Mouse (Mus musculus): ENCODE data around the gene Hcrt.
"Not testable (repeated sequence)": the region's sequence is repeated elsewhere in the genome, so short reads cannot be mapped to it uniquely, and the experiment has no call there.

Hcrt gene

DNA sequence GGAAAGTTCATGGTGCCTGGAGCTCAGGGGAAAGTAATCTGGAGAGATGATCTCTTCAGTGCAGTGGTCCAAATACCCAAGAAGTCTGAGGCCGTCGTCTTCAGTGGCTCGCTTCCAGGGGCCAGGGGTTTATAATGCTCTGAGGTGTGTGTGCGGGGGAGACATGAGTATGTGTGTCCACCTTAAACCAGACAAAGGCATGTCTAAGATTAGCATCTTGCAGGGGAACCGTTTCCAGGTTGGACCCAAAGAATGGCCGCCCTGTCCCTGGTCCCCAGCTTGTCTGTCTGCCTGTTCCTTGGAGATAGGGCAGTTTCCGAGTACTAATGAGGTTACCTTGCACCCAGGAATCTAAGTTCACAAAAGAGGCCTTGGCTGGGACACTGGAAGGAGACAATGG is at the start of gene Hcrt:
TSS of gene Hcrt (minus strand) at position 101 of the 400 bp plus-strand sequence.
- in situ Hi-C loops (cut with MboI, MseI) = no loop called here

DNA sequence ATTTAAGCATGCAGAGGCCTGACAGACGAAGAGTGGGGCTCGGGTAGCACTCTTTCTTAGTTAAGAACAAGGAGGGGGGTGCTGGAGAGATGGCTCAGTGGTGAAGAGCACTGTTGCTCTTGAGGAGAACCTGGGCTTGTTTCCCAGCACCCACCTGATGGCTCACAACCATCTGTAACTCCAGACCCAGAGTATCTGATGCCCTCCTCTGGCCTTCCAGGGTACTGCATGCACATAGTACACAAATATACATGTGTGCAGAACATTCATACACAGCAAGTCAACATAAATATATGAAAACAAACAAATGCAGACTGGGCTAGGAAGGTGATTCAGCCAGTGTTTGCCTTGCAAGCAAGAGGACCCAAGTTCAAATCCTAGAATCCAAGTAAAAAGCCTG is 48.4 kb upstream of the Hcrt start:
- in situ Hi-C loops (cut with MboI, MseI) = no loop called here

DNA sequence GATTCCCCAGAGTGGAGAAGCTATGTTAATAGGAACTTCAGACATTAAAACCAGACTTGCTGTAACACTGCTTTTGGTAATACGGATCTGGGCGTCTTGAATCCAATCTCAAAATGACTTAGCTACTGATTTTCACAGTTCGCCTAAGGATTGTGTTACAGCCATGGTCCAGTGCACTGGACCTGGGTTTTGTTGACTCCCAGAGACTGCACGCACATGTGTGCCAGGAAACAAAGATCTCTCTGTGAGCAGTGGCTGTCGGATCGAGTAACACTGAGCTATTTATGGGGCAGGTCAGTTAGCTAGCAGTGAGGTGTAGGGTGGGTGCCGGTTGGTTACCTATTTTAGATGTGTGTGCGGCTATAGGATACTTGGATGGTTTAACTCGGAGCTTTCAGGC is 47.8 kb upstream of the Hcrt start:
- in situ Hi-C loops (cut with MboI, MseI) = no loop called here

DNA sequence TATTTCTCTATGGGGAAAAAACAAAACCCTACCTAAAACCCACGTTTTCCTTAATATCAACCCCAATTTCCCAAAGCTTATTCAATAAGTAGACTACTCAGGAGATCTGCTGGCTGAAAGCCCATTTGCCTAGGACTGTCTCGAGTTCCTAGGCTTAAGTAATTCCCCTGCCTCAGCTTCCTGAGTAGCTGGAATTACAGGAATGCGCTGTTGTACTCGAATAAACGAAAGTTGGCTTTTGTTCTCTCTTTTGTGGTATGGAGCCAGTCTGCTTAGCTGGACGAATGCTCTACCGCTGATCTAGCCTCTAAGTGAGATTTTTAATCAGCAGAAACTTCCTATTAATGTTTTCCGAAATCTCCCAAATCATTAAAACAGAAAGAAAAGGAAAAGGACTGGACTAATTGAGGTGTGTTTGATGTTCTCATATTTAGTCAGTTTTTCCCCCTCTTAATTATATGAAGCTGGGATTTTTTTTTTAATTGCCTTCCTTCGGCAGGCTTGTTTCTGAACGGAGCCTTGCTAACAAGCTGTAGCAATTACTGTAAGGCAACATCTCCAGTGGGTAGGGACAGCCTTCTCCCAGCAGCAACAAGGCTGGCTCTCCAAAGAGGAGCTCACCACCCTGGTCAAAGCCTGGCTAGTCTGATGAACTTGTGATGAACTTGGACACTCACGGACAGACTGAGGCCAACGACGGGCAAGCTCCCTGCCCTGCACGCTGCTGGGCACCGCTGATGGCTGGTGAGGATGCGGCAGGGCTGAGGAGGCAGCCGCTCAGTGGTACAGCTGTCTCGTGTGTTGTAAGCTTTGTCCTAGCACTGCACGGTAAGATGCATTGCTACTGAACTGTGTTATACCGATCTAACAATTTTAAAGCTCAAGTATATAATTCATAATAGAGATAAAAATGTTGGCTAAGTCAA is 43.9 kb upstream of the Hcrt start:
- in situ Hi-C loops (cut with MboI, MseI) = no loop called here

DNA sequence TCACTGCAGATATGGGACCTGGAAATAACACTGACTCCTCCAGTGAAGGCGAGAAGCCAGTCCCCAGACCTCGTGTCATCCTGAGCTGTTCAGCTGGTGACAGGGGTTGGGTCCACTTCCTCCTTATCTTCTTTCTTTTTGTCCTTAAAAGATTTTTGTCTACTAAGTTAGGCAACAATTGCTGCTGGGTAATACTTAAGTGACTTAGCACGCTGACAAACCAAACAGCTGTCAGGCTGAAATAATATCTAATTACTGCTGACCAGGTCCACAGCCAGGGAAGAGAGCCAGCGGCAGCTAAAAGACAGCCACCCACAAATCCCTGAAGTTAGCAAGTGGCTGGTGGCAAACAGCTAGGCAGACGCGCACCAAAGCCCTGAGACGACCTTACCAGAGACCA is 42.8 kb upstream of the Hcrt start:
- in situ Hi-C loops (cut with MboI, MseI) = no loop called here

DNA sequence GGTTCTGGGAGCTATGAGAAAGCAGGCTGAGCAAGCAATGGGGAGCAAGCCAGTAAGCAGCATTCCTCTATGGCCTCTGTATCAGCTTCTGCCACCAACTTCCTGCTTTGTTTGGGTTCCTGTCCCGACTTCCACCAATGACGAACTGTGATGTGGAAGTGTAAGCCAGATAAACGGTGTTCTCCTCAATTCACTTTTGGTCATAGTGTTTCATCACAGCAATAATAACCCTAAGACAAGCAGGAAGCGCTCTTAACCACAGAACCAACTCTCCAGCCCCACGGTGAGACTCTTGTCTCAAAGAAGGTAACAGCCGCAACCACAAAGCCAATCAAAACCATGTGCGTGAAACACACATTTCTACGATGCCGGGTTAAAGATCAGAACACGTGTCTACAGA is 41.7 kb upstream of the Hcrt start:
- in situ Hi-C loops (cut with MboI, MseI) = no loop called here

DNA sequence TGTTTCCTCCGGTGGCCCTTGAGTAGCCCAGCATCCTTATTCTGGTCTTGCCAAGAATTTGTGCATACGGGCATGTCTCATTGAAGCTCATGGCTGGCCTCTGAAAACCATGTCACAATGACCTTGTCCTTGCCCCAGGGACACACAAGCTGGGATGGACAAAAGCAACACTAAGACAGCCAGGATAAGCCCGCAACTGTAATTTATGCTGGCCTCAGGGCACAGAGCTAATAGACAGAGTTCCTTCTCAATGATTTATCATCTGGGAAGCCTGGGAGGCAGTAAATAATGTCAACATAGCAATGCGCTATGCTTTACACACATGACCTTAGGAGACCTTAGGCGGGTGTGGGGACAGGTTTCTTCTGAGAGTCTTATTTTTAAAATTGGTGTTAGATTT is 36.7 kb upstream of the Hcrt start:
- in situ Hi-C loops (cut with MboI, MseI) = loop anchor here (5.0 kb wide), 1 partner anchor 73 kb away; no protein-coding TSS in a partner anchor

DNA sequence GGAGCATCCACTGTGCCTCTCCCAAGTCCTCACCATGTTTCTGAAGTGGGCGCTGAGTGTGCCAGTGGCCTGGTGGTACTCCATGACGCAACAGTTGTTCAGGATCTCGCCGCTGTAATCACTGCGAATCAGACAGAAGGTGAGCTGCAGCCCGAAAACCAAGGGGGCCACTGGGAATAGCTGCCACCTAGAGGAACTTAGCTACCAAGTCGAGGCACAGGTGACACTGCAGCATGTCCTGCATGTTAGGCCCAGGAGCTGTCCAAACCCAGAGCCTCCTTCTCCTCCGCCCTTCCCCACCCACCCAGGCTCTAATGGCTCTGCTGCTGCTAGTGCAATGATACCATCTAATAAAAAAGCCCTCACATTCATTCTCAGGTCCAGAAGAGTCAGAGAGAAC is 33.9 kb upstream of the Hcrt start:
- in situ Hi-C loops (cut with MboI, MseI) = loop anchor here (5.0 kb wide), 1 partner anchor 76 kb away; no protein-coding TSS in a partner anchor

DNA sequence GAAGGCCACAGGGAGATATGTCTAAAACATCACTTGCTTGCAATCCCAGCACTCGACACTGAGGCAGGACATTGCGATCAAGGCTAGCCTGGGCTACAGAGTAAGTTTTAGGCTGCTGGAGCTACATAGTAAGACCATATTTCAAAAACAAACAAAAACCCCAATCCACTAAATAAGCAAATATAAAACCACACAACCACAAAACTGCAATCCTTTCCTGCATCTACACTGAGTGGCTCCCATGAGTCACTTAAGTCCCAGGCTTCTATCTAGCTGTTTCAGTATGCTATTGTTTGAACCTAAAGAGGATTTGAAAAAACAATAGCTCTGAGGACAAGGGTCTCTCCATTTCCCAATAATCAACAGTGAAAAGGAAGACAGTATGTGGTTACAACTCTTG is 32.7 kb upstream of the Hcrt start:
- in situ Hi-C loops (cut with MboI, MseI) = loop anchor here (5.0 kb wide), 1 partner anchor 77 kb away; no protein-coding TSS in a partner anchor

DNA sequence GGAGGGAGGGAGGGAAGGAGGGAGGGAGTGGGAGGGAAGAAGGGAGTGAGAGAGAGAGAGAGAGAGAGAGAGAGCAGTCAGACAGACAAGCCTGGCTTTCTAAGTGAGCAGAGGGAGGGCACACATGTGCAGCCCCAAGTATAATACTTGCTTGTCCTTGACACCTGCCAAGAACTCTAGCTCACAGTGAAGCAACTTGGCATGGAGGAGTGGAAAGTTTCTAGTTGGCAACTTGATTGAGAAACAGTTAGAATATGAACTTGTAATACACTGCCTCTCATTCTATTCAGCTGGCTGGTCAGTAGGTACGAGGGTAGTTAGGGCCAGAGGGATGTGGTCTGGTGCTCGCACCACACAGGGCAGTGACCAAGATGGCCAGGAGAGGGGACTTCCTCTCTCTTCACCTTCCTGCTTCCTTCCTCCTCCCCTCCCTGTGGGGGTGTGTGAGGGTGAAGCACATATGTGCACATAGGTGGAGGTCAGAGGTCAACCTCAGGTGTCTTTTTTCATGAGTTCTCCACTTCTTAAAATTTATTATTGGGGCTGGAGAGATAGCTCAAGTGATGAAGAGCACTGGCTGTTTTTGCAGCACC is 28.8 kb upstream of the Hcrt start:
- in situ Hi-C loops (cut with MboI, MseI) = no loop called here

DNA sequence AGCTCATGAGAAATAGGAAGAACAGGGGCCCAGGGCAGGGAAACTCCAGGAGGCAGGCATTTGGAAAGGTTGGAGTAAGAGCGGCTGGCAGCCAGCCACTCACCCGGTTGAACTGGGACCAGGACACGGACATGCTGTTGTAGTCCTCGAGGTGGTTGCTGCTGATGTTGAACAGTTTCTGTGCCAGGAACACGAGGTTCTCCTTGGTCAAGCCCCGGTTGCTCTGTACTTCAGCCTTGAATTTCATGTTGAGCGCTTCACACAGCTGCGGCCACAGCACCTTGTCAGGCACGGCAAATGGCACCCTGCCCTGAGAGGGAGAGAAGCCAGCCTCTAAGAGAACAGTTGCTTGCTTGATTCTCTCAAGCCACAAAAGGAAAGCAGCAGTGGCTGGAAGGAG is 27.9 kb upstream of the Hcrt start:
- in situ Hi-C loops (cut with MboI, MseI) = not testable (repeated sequence)

DNA sequence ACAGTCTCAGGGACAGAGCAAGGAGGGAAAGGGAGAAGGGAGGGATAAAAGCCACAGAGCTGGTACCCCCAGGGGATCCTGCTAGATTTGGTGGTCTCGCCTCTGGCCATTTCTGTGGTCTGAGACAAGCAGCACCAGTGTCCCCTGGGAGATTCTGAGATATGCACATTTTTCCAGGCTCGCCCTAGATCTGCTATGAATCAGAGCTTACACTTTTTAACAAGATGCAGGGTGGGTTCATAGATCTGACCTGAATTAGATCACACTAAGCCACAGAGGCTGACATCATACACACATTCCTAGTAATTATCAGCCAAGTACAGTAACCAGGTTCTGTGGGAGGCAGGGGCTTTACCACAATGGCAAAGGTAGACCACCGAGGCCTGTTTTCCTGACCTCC is 27.0 kb upstream of the Hcrt start:
- in situ Hi-C loops (cut with MboI, MseI) = no loop called here

DNA sequence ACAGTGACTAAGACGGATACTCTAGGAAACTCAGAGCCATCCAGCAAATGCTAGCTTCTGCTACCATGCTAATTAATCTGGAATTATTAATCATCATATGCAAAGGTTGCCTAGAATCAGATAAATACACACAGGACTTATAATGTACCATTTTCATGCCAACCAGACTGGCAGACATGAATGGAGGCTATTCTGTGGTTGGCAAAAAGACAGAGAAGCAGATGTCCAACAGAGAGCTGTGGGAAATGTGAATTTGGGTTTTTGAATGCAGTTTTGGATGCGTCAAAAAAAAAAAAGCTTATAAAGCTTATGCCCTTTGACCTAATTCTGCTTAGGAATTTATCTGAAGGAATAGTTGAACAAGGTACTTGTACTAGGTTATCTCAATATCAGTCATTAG is 23.0 kb upstream of the Hcrt start:
- in situ Hi-C loops (cut with MboI, MseI) = no loop called here

DNA sequence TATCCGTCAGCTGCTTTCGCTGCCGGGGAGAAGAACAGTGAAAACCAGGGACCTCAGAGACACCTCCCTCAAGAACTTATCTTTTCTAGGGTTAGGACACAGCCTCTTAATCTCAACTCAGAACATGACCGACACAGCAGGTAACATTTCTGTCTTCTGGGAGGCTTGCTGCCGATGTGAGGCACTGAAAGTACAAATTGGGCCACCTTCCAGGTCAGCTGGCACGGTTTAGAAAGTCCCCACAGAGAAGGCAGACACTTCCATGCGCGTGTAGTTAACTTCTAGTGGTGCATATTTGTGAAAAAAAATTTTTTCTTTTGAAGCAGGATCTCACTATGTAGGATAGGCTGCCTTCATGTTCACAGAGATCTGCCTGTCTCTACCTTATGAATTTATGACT is 21.6 kb upstream of the Hcrt start:
- in situ Hi-C loops (cut with MboI, MseI) = no loop called here

DNA sequence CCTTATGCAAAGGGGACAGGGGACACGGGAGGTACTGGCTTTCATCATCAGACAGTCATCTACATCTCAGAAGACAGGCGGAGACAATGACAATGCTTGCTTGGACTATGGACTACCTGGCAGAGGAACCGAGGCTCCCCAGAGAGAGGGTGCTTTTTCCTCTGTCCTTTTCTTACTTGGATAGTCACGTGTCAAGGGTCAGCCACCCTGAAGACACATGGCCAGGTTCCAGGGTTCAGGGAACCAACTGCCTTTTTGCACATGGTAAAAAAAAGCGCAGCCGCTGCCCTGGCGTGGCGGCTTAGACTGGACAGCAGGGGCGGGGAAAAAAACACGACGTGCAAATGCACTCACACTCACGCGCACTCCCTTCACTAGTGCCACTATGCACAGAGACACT is 19.8 kb upstream of the Hcrt start:
- in situ Hi-C loops (cut with MboI, MseI) = no loop called here

DNA sequence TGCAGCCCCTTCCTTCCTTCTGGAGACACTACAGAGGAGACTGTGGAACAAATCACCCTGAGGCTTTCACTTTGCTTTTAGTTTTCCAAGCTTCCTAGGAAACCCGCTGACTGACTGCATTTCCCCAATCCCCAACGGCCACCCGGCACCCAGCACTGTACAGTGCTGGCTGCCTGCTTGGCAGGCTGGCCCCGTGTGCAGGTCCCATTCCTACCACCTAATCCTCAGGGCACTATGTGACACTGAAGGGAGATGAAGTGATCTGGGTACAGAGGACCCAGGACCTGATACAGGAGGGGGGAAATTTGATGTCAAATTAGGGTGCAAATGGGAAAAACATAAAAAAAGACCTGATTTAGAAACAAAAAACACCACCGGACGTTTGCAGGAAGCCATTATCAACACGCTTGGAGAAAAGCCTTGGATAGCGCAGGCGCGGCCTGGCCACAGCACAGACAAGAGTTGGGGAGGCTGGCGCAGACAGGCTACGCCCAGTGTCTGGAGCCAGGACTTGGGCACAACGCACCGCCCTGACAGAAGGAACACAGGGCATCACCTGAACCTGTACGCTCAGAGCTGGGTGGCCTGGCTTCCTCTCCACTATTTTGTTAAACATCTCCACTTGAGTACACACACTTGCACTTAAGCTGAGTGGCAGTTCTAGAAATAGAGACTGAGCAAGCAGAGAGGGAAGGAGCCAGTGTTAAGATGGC is 19.2 kb upstream of the Hcrt start:
- in situ Hi-C loops (cut with MboI, MseI) = no loop called here

DNA sequence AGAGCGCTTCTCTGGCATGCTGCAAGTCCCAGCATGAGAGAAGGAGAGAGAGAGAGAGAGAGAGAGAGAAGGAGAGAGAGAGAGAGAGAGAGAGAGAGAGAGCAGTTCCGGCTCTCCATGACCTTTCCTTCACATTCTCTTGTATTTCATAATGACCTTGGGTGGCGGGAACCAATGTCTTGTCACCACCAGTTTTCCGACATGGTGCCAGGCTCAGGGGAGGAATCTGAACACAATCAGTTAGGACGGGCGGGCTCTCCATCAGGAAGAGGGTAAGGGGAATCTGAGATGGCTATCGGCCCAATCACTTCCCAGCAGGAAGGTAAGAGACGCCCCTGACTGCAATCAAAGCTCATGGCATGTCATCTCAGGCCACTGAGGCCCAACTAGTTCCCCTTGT is 17.5 kb upstream of the Hcrt start:
- in situ Hi-C loops (cut with MboI, MseI) = no loop called here

DNA sequence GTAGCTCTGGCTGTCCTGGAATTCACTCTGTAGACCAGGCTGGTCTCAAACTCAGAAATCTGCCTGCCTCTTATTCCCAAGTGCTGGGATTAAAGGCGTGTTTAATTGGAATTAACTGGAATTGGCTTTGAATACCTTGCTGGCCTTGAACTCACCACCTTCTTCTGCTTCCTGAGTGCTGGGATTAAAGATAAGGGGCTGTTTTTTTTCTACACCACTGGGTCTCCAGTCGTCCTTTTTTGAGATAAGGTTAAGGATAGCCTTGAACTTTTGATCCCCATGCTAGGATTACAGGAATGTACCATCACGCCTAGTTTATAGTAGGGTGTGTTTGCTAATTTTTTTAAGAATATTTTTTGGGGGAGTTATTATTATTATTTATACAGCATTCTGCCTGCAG is 15.3 kb upstream of the Hcrt start:
- in situ Hi-C loops (cut with MboI, MseI) = no loop called here

DNA sequence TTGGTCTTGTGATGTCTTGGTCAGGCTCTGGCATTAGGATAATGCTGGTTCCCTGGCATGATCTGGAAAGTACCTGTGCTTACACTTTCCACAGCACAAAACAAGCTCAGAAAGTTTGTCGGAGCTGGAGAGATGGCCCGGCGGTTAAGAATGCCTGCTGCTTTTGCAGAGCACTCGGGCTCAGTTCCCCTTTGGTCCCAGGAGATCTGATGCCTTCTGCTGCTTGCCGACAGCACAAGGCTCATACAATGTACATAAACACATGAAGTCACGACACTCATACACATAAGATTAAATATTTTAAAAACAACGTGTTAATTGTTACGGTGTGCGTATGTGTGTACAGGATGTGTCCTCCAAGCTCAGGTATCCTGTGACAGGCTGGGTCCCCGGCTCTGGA is 13.2 kb upstream of the Hcrt start:
- in situ Hi-C loops (cut with MboI, MseI) = no loop called here

DNA sequence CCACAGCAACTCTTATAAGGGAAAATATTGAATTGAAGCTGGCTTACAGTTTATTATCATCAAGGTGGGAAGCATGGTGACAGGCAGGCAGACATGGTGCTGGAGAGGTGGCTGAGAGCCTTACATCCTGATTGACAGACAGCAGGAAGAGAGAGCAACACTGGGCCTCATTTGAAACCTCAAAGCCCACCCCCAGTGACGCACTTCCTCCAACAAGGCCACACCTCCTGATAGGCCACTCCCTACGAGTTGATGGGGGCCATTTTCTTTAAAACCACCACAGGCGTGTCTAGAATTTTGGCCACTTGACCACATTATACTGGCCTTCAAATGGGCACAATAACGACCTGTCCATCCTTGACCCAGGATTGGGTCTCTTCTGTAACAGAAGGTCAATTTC is 11.5 kb upstream of the Hcrt start:
- in situ Hi-C loops (cut with MboI, MseI) = no loop called here

DNA sequence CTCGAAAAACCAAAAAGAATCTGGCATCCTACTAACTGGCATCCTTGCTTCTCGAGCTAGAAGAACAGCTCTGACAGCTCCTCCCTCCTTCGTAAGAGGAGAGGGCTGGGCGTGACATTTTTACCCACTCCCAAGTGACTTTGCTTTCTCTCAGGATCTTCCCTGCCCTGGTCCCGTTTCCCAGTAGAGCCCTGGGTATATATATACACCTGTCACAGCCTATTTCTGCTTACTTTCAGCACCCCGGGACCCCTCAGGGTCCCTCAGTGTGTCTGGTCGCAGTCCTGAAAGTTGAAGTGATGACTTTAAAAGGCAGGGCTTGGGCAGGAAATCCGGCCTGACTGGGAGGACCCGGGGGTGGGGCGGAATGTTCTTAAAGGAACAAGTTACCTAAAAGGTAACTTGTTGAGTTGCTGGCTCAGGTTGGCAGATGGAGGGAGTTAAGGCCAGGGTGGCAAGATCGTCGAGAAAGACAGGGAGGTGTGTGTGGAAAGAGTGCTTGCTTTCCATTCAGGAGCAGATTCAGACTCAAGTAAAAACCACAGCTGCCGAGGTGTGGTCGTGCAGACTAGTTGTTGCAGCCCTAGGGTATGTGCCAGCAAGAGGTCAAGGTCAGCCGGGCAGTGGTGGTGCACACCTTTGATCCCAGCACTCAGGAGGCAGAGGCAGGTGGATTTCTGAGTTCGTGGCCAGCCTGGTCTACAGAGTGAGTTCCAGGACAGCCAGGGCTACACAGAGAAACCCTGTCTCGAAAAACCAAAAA is 8.1 kb upstream of the Hcrt start, which contains the start of gene Ghdc:
TSS of gene Ghdc (minus strand) at position 312 of the 763 bp plus-strand sequence.
- in situ Hi-C loops (cut with MboI, MseI) = no loop called here

DNA sequence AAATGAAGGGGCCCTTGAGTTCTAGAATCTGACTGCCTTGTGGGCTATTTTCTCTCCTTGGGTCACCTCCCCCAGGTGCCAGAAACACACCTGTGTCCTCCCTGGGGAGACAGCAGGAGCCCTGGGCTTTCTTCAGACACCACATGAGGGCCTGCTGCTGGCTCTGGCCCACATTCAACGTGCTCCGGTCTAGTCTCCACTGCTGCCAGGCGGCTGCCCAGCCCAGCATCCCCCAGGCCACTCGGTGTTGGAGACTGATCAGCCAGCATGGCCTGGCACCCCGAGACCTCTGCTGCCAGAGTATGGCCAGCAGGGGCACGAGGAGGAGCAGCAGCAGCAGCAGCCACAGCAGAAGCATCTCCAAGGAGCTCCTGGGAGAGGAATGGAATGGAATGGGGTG is 7.2 kb upstream of the Hcrt start:
- in situ Hi-C loops (cut with MboI, MseI) = no loop called here
